Mouse (Mus musculus) adrenal gland, adult 2 months (tissue): Measurements from ENCODE around the gene 1700122O11Rik. TPM values are rescaled to one million over a fixed set of nuclear protein-coding genes. Genes with fewer than 3 reads are reported as not detected.
A peak's percentile ranks its signal among the peaks of the same experiment; 100 is the strongest.

Experiments
- DNase-seq: peaks from one replicate; pipeline ENCODE4 v3.0.0; 2021
- polyA plus RNA-seq: library from polyadenylated mRNA; depleted of rRNA; stranded (reverse); fragments of >200 nt; gene quantifications from 2 replicates; pipeline ENCODE4 v1.2.3, GENCODE M21; 2012
- total RNA-seq, 2 experiments: library from RNA; stranded (reverse); gene quantifications; 2 replicates each; pipeline ENCODE4 v1.2.3; 2021

Gene 1700122O11Rik
- total and polyA plus RNA-seq, 3 experiments, result not detected

- peak; percentile 19 for DNase-seq
Measured at GRCm38 (mm10) chr17:48027677-48028076, 10.4 kb downstream of the 1700122O11Rik start.

DNA sequence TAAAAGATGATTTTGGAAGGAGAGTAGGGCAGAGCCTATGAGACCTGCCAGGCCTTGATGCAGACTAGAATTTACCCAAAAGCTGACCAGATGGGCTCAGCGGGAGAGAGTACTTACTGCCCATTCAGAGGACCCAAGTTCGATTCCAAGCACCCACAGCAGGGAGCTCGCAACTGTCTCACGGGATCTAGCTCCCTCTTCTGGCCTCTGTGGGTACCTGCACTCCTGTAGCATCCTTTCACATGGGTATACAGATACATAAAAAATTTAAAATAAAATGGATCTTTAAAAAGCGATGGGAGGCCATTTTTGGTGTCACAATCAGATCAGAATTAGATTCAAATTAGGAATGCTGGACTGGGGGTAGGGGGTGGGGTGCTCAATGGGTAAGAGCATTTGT is 11.1 kb downstream of the 1700122O11Rik start:
- no peak for DNase-seq

GRCm38 (mm10) chr17:48024045-48024444 is 14.0 kb downstream of the 1700122O11Rik start:
- no peak for DNase-seq

DNA sequence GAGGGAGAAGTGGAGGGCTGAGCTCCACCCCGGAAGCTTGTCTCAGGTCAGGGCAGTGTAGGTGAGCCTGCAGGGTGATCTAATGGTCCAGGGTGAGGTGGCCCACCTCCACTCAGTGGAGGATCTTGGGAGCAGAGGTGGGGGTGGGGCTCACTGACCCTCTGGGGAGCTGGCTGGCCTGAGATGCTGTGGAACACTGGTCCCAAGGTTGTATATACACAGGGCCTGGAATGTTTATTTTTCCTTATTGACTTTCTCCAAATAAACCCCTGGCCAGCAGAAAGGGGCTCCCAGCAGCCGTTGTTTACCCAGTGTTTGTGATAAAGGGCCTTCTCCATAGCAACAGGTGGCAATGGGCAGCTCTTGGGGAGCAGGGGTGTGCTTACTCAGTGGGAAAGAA is 18.5 kb downstream of the 1700122O11Rik start:
- no peak for DNase-seq

DNA sequence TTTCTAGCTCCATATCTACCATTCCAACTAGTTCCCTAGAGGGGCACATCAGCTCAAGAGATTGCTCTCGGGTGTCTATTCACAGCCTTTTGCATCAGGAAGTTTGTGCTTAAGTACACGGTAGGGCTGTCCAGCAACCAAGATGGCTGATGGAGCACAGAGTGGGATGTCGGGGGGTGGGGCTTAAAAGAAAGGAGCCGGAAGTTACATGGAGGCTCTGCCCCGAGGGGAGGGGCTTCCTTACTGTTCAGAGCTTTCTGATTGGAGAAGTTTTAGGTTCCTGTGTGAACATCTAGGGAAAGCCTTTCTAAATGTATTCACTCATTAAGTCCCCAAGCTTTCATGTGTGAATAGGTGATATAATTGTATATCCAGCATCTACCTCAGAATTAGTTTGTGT is 21.5 kb downstream of the 1700122O11Rik start:
- DNase-seq, result no peak

DNA sequence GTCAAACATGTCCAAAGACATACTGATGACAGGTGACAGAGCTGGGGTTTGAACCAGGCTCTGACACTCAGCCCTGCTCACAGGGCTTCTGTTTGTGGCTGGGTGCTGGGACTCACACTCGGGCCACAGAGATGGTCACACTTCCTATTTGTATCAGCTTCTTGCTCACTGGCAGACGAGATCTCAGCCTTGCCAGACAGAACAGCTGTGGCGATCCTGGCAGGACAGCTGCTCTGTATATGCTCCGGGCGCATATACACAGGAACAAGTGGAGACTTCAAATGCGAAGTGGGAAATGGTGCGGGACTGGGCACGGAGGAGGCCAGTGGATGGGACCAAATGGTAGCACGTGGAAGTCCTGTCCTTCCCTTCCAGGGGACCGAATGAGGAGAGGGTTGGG is 25.5 kb downstream of the 1700122O11Rik start:
- no peak for DNase-seq

- no peak for DNase-seq
Measured at GRCm38 (mm10) chr17:48011105-48011504, 27.0 kb downstream of the 1700122O11Rik start.

DNA sequence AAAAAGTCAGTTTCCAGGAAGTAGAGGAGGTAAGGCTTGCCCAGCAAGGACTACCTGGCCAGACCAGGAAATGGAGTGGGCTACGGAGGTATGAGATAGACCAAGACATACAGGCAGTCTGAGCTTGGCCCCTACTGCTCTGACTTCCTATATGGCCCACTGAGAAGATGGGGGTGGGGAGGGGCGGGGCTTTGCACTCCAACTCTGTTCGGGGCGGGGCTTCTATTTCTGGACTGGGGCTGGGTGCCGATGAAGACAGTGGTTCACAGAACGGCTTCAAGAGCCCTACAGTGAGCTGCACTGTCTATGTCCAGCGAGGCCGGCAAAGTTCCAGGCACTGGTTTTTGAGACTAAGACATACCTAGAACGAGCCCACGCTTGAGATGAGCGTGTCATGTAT is 27.8 kb downstream of the 1700122O11Rik start:
- DNase-seq, result no peak

DNA sequence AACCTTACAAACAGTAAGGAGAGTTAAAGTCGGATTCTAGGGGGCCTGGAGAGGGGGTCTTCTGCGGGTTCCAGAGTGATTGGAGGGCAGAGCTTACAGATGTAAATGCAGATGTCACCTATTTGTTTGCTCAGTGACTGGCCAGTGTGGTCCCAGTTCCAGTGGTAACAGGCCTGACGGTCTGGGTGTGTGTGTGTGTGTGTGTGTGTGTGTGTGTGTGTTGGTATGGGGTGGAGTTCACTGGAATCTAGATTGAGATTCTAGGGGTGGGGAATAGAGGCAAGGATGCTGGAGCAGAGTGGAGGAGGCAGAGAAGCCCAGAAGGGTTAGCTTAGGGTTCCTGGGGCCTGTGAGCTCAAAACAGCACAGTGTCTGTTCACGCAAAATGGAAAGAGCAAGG is 32.3 kb downstream of the 1700122O11Rik start:
- no peak for DNase-seq

DNA sequence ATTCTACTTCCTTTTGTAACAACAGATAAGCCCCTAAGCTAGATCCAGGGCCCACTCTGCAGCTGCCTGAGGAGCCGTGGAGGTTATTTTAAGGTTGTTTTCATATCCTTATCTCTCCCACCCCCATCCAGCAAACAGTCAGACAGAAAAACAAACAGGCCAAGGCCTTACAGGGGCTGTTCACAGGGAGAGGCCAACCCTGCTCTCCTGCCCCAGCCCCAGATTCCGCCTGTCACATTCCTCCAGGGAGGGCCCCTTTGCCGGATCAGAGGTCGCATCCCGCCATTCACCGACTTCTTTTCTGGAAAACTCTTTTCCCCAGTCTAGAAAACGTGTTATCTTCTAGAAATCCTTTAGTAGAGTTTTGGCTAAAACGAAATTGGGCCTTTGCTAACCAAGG is 33.0 kb downstream of the 1700122O11Rik start:
- DNase-seq, result no peak

DNA sequence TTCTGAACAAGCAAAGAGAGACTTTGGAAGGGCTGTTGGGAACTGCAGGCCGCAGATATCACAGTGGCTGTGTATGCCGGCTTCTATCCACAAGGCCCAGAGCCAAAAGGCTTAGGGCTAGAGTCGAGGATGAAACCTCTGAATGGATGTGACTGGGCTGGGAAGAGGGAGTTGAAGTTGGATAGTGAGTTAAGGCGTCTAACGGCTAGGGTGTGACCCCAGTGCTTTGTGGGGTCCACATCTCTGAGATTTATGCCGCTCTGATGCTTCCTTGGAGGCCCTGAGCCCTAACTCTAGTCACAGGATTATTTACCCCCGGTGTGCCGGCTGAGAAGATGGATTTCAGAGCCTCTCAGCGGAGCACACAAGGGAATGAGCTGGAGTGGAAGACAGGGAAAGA is 33.5 kb downstream of the 1700122O11Rik start:
- no peak for DNase-seq

- DNase-seq, result no peak
Measured at GRCm38 (mm10) chr17:48002486-48002885, 35.6 kb downstream of the 1700122O11Rik start.

GRCm38 (mm10) chr17:48001586-48002361 is 36.3 kb downstream of the 1700122O11Rik start:
- peak; percentile 80 for DNase-seq

- DNase-seq, result peak; percentile 18
Measured at GRCm38 (mm10) chr17:48001157-48001556, 36.9 kb downstream of the 1700122O11Rik start.

DNA sequence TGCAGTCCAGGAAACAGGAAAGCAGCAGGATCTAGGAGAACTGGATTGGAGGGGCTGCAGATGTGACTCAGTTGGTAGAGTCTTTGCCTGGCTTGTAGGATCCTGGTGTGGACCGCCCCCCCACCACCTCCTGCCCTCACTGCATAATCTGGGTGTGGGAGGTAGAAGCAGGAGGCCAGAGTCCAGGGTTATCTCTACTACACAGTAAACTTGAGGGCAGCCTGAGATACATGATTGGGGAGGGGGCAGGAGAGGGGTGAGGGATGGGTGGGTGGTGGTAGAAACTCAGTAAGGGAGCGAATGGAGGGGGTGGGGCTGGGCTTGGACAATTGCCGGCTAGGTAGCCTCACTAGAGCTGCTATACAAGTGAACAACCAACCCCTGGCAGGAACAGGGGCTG is 38.3 kb downstream of the 1700122O11Rik start:
- no peak for DNase-seq

DNA sequence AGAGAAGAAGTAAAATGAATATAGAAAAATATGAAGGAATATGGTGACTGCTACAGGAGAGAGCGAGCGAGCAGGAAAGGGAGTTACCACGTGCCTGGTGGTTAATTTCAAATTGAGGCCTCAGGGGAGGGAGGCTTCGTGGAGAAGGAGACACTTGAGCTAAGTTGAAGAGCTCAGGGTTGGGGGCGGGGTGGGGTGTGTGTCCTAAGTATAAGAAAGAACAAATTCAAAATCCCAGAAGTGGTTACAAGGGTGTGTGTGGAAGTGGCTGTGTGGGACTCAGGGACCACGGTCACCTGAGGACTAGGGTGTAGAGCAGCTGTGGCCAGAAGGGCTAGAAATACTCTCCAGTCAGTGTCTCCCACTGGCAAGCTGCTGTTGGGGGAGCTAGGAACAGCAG is 38.7 kb downstream of the 1700122O11Rik start:
- DNase-seq, result no peak

- no peak for DNase-seq
Measured at GRCm38 (mm10) chr17:47997806-47998205, 40.3 kb downstream of the 1700122O11Rik start.

- no peak for DNase-seq
Measured at GRCm38 (mm10) chr17:47990392-47991123, 47.5 kb downstream of the 1700122O11Rik start.

DNA sequence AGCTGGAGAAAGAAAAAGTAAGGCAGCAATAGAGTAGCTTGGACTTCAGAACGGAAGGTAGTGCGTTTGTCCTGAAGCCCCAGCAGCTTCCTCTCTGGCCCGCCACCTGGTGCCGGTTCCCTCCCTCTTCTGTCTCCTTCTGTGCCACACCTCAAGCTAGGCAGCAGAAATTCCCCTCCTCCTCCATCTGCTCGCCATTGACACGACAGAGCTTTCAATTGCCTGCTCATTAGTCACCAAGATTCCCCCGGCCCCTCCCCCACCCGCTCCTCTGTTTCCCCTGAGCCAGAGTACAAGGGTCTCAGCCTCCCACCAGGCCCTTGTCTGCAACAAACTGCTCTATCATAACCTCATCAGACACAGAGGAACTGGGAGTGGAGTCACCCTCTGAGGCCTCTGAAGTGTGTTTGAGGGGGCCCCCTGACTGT is 48.1 kb downstream of the 1700122O11Rik start:
- no peak for DNase-seq

DNA sequence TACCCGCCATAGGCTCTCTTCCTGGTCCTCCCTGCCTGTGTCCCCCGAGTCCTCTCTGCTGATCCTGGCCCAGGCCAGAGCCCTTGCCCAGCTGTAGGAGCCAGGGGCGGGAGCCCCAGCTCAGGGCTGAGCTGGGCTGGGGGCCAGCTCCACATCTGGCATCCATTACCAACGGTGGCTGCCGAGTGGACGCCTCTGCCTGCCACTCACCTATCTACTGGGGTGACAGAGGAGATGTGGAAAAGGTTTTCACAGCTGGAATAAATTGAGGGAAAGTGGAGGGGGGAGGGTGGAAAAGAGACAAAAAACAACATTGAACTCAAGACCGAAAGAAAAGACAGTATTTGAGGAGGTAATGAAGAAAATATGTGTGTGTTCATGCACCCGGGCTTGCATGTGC is 49.3 kb downstream of the 1700122O11Rik start:
- DNase-seq, result no peak

DNA sequence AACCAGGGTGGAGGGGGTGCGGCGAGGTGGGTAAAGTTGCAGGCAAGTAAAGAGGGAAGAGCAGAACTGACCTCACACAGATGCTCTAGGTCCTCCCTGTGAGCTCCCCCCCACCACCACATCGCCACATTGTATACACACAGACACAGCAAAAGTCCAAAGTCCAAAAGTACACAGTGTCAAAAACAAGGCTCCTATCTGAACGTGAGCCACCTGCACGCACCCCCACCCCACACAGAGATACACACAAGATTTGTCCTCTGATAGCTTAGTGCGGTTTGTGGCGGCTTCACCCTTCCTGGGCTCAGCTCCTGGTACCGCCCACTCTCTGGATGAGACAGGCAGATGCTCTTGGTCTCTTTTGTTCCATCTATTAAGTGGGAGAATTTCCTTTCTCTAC is 50.0 kb downstream of the 1700122O11Rik start:
- DNase-seq, result no peak
